9 mouse cellular contexts compared by ENCODE assay signal in the genomic region with DNA sequence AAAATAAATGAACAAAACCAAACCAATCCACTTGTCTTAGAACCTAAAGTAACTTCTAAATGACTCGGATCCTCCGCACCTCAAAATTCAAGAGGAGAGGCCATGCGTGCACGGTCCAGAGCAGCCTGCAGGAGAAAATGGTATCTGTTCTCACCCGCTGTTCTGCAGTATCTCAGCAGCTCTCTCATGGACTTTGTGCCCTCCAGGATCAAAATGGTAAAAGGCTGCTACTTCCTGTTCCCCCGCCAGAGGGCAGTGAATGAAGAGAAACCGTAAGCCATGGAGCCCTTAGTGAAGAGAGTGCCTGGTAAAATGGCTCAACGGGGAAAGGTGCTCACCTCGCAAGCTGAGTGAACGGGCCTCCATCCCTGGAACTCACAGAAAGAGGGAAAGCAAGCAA. TPM values are rescaled to one million over a fixed set of nuclear protein-coding genes. Genes with fewer than 3 reads are reported as not detected.
DNase-seq lines count a peak whose midpoint lies in the region; ATAC-seq and TF ChIP-seq lines count a peak whose summit lies in the region.
"Had no signal": no experiment of that assay in that cellular context is flagged by ENCODE, and none has a peak within 500 bp of the region (broad histone marks: within the 10 kb centered on the region; RNA-seq: fewer than 3 reads in every experiment).

No protein-coding gene starts in this region.

- H3K79me2 ChIP-seq in CH12.LX (replicated peaks; ENCODE audit: control insufficient read depth, extremely low read depth, insufficient read depth, poor library complexity, severe bottlenecking), result no peaks in the 10 kb centered on the region; the same call in 1 of the 2 replicates

- no peak overlapping the region for H3K27ac ChIP-seq in CH12.LX (ENCODE audit: insufficient read depth, low read depth)
- no peak overlapping the region for H3K27ac ChIP-seq in bone marrow, adult 2 months (ENCODE audit: control insufficient read depth, insufficient read depth, low read depth, low read length, poor library complexity)
- no peak overlapping the region for H3K27ac ChIP-seq in embryonic facial prominence, embryonic 14.5 days (replicated peaks; ENCODE audit: low read depth, low read length)
- H3K27ac ChIP-seq in heart, embryonic 12.5 days (ENCODE audit: poor library complexity, severe bottlenecking), result no peak overlapping the region; the same call in 1 of the 2 replicates
- H3K27ac ChIP-seq in kidney, embryonic 14.5 days (ENCODE audit: low read depth, low read length), result no peak overlapping the region
- no peak overlapping the region for H3K27ac ChIP-seq in limb, embryonic 14.5 days (replicated peaks; ENCODE audit: low read depth, low read length)
- no peak overlapping the region for H3K27ac ChIP-seq in midbrain, embryonic 15.5 days

- H3K27me3 ChIP-seq in CH12.LX (replicated peaks), result no peaks in the 10 kb centered on the region
- no peaks in the 10 kb centered on the region for H3K27me3 ChIP-seq in embryonic facial prominence, embryonic 14.5 days (replicated peaks; ENCODE audit: control insufficient read depth, insufficient read depth, low read length)
- no peaks in the 10 kb centered on the region for H3K27me3 ChIP-seq in heart, embryonic 12.5 days (replicated peaks)
- H3K27me3 ChIP-seq in kidney, embryonic 14.5 days (ENCODE audit: control insufficient read depth, insufficient read depth, low read length), result no peaks in the 10 kb centered on the region
- no peaks in the 10 kb centered on the region for H3K27me3 ChIP-seq in limb, embryonic 14.5 days (ENCODE audit: control insufficient read depth, insufficient read depth, low read length)
- H3K27me3 ChIP-seq in midbrain, embryonic 15.5 days (replicated peaks), result no peaks in the 10 kb centered on the region

- dilution Hi-C loops in CH12.LX (cut with MboI; ENCODE audit: extremely low pct_ligation_motif_present, extremely low pct_unique_long_range_greater_than_20kb, low sequenced_read_pairs), result loop anchor here (10.0 kb wide), 1 partner anchor 63 kb away; no protein-coding TSS in a partner anchor

- no peaks in the 10 kb centered on the region for H3K9me3 ChIP-seq in CH12.LX (replicated peaks; ENCODE audit: low read length)
- H3K9me3 ChIP-seq in embryonic facial prominence, embryonic 14.5 days (ENCODE audit: control insufficient read depth, low read length), result no peaks in the 10 kb centered on the region
- H3K9me3 ChIP-seq in heart, embryonic 12.5 days (replicated peaks), result no peaks in the 10 kb centered on the region
- no peaks in the 10 kb centered on the region for H3K9me3 ChIP-seq in kidney, embryonic 14.5 days (ENCODE audit: control insufficient read depth, low read length)
- H3K9me3 ChIP-seq in limb, embryonic 14.5 days (ENCODE audit: control insufficient read depth, low read length), result no peaks in the 10 kb centered on the region
- H3K9me3 ChIP-seq in midbrain, embryonic 15.5 days, result no peaks in the 10 kb centered on the region

- TF ChIP-seq POLR2A in CH12.LX (IDR thresholded peaks at IDR 0.05; ENCODE audit: low read depth, low read length), result no peak
- no peak for TF ChIP-seq POLR2A in bone marrow, adult 2 months (IDR thresholded peaks at IDR 0.05; ENCODE audit: borderline replicate concordance, control insufficient read depth, low read depth, low read length)
- TF ChIP-seq POLR2A in limb, embryonic 14.5 days (IDR thresholded peaks at IDR 0.05; ENCODE audit: borderline replicate concordance, extremely low read depth, insufficient read depth, insufficient read length), result no peak

- TF ChIP-seq CTCF in CH12.LX (conservative IDR thresholded peaks at IDR 0.05 in 1 of 2, IDR thresholded peaks at IDR 0.05 in 1 of 2; ENCODE audit: low read depth in 2 of 2, low read length in 2 of 2), result peak; percentile 32 to 80; a peak in 2 of 4 replicates
- peak; percentile 82 for TF ChIP-seq CTCF in bone marrow, adult 2 months (IDR thresholded peaks at IDR 0.05; ENCODE audit: control insufficient read depth, insufficient read depth, low read length)

- peak; percentile 80 for DNase-seq in CH12.LX (ENCODE audit: extremely low read depth)
- DNase-seq in embryonic facial prominence, embryonic 14.5 days (ENCODE audit: low spot score), result peak; percentile 63
- DNase-seq in limb, embryonic 14.5 days (ENCODE audit: low spot score), result peak; percentile 70
- DNase-seq in spleen, postnatal 36 days (ENCODE audit: low spot score in 2 of 2), result peak; percentile 45 to 65

- H3K36me3 ChIP-seq in CH12.LX (replicated peaks in 1 of 2; ENCODE audit: control insufficient read depth in 1 of 2, insufficient read depth in 1 of 2, low read length in 1 of 2), result no peaks in the 10 kb centered on the region
- no peaks in the 10 kb centered on the region for H3K36me3 ChIP-seq in embryonic facial prominence, embryonic 14.5 days (ENCODE audit: control insufficient read depth, insufficient read depth, low read length)
- H3K36me3 ChIP-seq in heart, embryonic 12.5 days, result no peaks in the 10 kb centered on the region
- no peaks in the 10 kb centered on the region for H3K36me3 ChIP-seq in kidney, embryonic 14.5 days (ENCODE audit: control insufficient read depth, insufficient read depth, low read length)
- H3K36me3 ChIP-seq in limb, embryonic 14.5 days (ENCODE audit: control insufficient read depth, insufficient read depth, low read length), result no peaks in the 10 kb centered on the region
- H3K36me3 ChIP-seq in midbrain, embryonic 15.5 days (replicated peaks), result no peaks in the 10 kb centered on the region

- H3K9ac ChIP-seq in CH12.LX (ENCODE audit: insufficient read depth, low read depth), result no peak overlapping the region
- no peak overlapping the region for H3K9ac ChIP-seq in embryonic facial prominence, embryonic 14.5 days (ENCODE audit: low read depth, low read length)
- no peak overlapping the region for H3K9ac ChIP-seq in heart, embryonic 12.5 days
- H3K9ac ChIP-seq in kidney, embryonic 14.5 days (ENCODE audit: low read depth, low read length), result no peak overlapping the region
- H3K9ac ChIP-seq in limb, embryonic 14.5 days (ENCODE audit: low read depth, low read length, severe bottlenecking), result no peak overlapping the region
- H3K9ac ChIP-seq in midbrain, embryonic 15.5 days, result no peak overlapping the region

- H3K4me3 ChIP-seq in CH12.LX (replicated peaks in 1 of 3; ENCODE audit: low read depth in 2 of 3, low read length in 2 of 3, poor library complexity in 1 of 3), result no peak overlapping the region
- H3K4me3 ChIP-seq in bone marrow, adult 2 months (replicated peaks; ENCODE audit: control insufficient read depth, low read depth, low read length), result no peak overlapping the region
- H3K4me3 ChIP-seq in embryonic facial prominence, embryonic 14.5 days (ENCODE audit: low read depth, low read length), result no peak overlapping the region
- no peak overlapping the region for H3K4me3 ChIP-seq in heart, embryonic 12.5 days
- H3K4me3 ChIP-seq in kidney, embryonic 14.5 days (ENCODE audit: low read length), result no peak overlapping the region
- H3K4me3 ChIP-seq in limb, embryonic 14.5 days (replicated peaks; ENCODE audit: low read length), result no peak overlapping the region
- no peak overlapping the region for H3K4me3 ChIP-seq in midbrain, embryonic 15.5 days
- H3K4me3 ChIP-seq: erythroblast, embryonic 14.5 days had no signal

- no peak for TF ChIP-seq EP300 in CH12.LX (IDR thresholded peaks at IDR 0.05; ENCODE audit: low read length)

- TF ChIP-seq RAD21 in CH12.LX (IDR thresholded peaks at IDR 0.05; ENCODE audit: low read depth, low read length), result peak; percentile 57

- no peak overlapping the region for H3K4me2 ChIP-seq in CH12.LX (ENCODE audit: insufficient read depth, low read depth, poor library complexity, severe bottlenecking)
- no peak overlapping the region for H3K4me2 ChIP-seq in embryonic facial prominence, embryonic 14.5 days (ENCODE audit: low read depth, low read length)
- H3K4me2 ChIP-seq in heart, embryonic 12.5 days, result no peak overlapping the region
- H3K4me2 ChIP-seq in kidney, embryonic 14.5 days (replicated peaks; ENCODE audit: low read depth, low read length), result no peak overlapping the region
- no peak overlapping the region for H3K4me2 ChIP-seq in limb, embryonic 14.5 days (replicated peaks; ENCODE audit: low read depth, low read length, severe bottlenecking)
- no peak overlapping the region for H3K4me2 ChIP-seq in midbrain, embryonic 15.5 days

- 26% methylated on average over 10 of the region's 10 CpGs for WGBS in bone marrow, adult 2 months
- WGBS in embryonic facial prominence, embryonic 14.5 days, result 22% methylated on average over 10 of the region's 10 CpGs
- WGBS in heart, embryonic 12.5 days, result 25% methylated on average over 10 of the region's 10 CpGs
- 38% methylated on average over 10 of the region's 10 CpGs for WGBS in kidney, embryonic 14.5 days
- 31% methylated on average over 10 of the region's 10 CpGs for WGBS in limb, embryonic 14.5 days
- WGBS in midbrain, embryonic 15.5 days, result 35% methylated on average over 10 of the region's 10 CpGs

- peaks cover 5 to 35% of the 10 kb centered on the region in 2 experiments for H3K4me1 ChIP-seq in CH12.LX (ENCODE audit: control insufficient read depth in 1 of 2, insufficient read depth in 2 of 2)
- no peaks in the 10 kb centered on the region; the same call in 1 of the 2 replicates for H3K4me1 ChIP-seq in bone marrow, adult 2 months (ENCODE audit: control insufficient read depth, insufficient read depth, low read length)
- no peaks in the 10 kb centered on the region for H3K4me1 ChIP-seq in embryonic facial prominence, embryonic 14.5 days (ENCODE audit: control insufficient read depth, insufficient read depth, low read length)
- peaks cover 24% of the 10 kb centered on the region for H3K4me1 ChIP-seq in heart, embryonic 12.5 days (replicated peaks)
- no peaks in the 10 kb centered on the region for H3K4me1 ChIP-seq in kidney, embryonic 14.5 days (ENCODE audit: control insufficient read depth, insufficient read depth, low read length)
- H3K4me1 ChIP-seq in limb, embryonic 14.5 days (ENCODE audit: control insufficient read depth, insufficient read depth, low read length), result no peaks in the 10 kb centered on the region
- H3K4me1 ChIP-seq in midbrain, embryonic 15.5 days, result no peaks in the 10 kb centered on the region

- in situ Hi-C loops in CH12.LX (cut with MboI; ENCODE audit: low pct_ligation_motif_present, low pct_unique_long_range_greater_than_20kb, low sequenced_read_pairs), result loop anchor here (5.0 kb wide), 1 partner anchor 49 kb away; no protein-coding TSS in a partner anchor

- ATAC-seq in embryonic facial prominence, embryonic 14.5 days (ENCODE audit: low read depth), result 0 out of 2 replicates have a peak, but pooled peaks have one; percentile 9
- ATAC-seq in heart, embryonic 12.5 days (ENCODE audit: insufficient number of reproducible peaks, low FRiP score), result peak; percentile 42; the same call in 1 of the 2 replicates
- ATAC-seq in kidney, embryonic 14.5 days (ENCODE audit: low FRiP score, low TSS enrichment), result peak; percentile 78
- ATAC-seq in limb, embryonic 14.5 days (ENCODE audit: low FRiP score, low read depth), result peak; percentile 50; the same call in 1 of the 2 replicates
- ATAC-seq in midbrain, embryonic 15.5 days (replicated peaks), result peak; percentile 77; the same call in 1 of the 2 replicates

RNA-seq across cellular contexts. Expression of a gene that starts 20.3 kb away (rescaled TPM):
- total RNA-seq in CH12.LX (2012; rRNA removed) (13.9 and 14.2 TPM in 2 replicates), CH12.LX (2014; rRNA removed) (10.4 and 12.9 TPM in 2 replicates)
- polyA plus RNA-seq in CH12.LX (2012; ENCODE audit: insufficient read length, low read depth), result 11.0 and 11.2 TPM in 2 replicates
- 17.1 and 24.2 TPM in 2 replicates for polyA plus RNA-seq in bone marrow, adult 2 months (2011; ENCODE audit: insufficient read depth, insufficient read length, low replicate concordance, missing spikeins)
- polyA plus RNA-seq in embryonic facial prominence, embryonic 14.5 days (2014; fragmentation: Nextera tagmentation; extraction: Ambion mirVana), result 17.3 and 20.1 TPM in 2 replicates
- 11.6 and 12.0 TPM in 2 replicates for polyA plus RNA-seq in heart, embryonic 12.5 days (2016; fragmentation: Nextera tagmentation; extraction: Ambion mirVana)
- 11.9 and 15.9 TPM in 2 replicates for polyA plus RNA-seq in kidney, embryonic 14.5 days (2014; fragmentation: Nextera tagmentation; extraction: Ambion mirVana)
- polyA plus RNA-seq in limb, embryonic 14.5 days (2012; rRNA removed), result 17.2 and 20.8 TPM in 2 replicates
- 17.9 and 19.4 TPM in 2 replicates for polyA plus RNA-seq in limb, embryonic 14.5 days (2014; fragmentation: Nextera tagmentation; extraction: Ambion mirVana)
- polyA plus RNA-seq in midbrain, embryonic 15.5 days (2015; fragmentation: Nextera tagmentation; extraction: Ambion mirVana), result 24.5 and 28.8 TPM in 2 replicates

Comparison
In these comparisons a context has a peak if more than half of its experiments do, and no peak if none do; other contexts are left out.
1. ATAC-seq: peak in every context shown above with its lines; median percentile 78 in kidney, embryonic 14.5 days; 77 in midbrain, embryonic 15.5 days; 50 in limb, embryonic 14.5 days; 42 in heart, embryonic 12.5 days; 9 in embryonic facial prominence, embryonic 14.5 days.